17 mouse cellular contexts compared by ENCODE assay signal in genomic region chr7:71530922-71531321, GRCm38 (mm10).
DNase-seq lines count a peak whose midpoint lies in the region; ATAC-seq and TF ChIP-seq lines count a peak whose summit lies in the region.
"Had no signal": no experiment of that assay in that cellular context is flagged by ENCODE, and none has a peak within 500 bp of the region (broad histone marks: within the 10 kb centered on the region; RNA-seq: fewer than 3 reads in every experiment).

No protein-coding gene starts in this region.

- no peak overlapping the region for H3K4me2 ChIP-seq in heart, embryonic 13.5 days
- no peak overlapping the region for H3K4me2 ChIP-seq in kidney, postnatal 0 days (ENCODE audit: low read length)
- H3K4me2 ChIP-seq: liver, embryonic 15.5 days; midbrain, embryonic 15.5 days had no signal

- intact Hi-C loops in heart, postnatal 10 days (cut with DNase I): no loop called here

- no peak for TF ChIP-seq CTCF in kidney, postnatal 0 days (IDR thresholded peaks at IDR 0.05; ENCODE audit: low read depth)

- 79% methylated on average over 4 of the region's 4 CpGs for WGBS in heart, embryonic 13.5 days
- 74% methylated on average over 4 of the region's 4 CpGs for WGBS in kidney, postnatal 0 days

- H3K4me1 ChIP-seq in heart, embryonic 13.5 days: peaks cover 18% of the 10 kb centered on the region
- H3K4me1 ChIP-seq in kidney, postnatal 0 days (replicated peaks; ENCODE audit: insufficient read depth, low read length): 0 out of 2 replicates have a peak, but pooled peaks cover 9% of the 10 kb centered on the region
- H3K4me1 ChIP-seq: liver, embryonic 15.5 days; megakaryocyte, embryonic 14.5 days; midbrain, embryonic 15.5 days had no signal

- peak overlapping the region; percentile 61 for H3K27ac ChIP-seq in heart, embryonic 13.5 days (replicated peaks)
- peak overlapping the region; percentile 81 for H3K27ac ChIP-seq in kidney, postnatal 0 days
- H3K27ac ChIP-seq: left cerebral cortex, adult 2 months; liver, embryonic 15.5 days; midbrain, embryonic 15.5 days; stomach, postnatal 0 days had no signal

- no peaks in the 10 kb centered on the region for H3K36me3 ChIP-seq in heart, embryonic 13.5 days
- H3K36me3 ChIP-seq in kidney, postnatal 0 days (ENCODE audit: insufficient read depth, low read length): no peaks in the 10 kb centered on the region
- H3K36me3 ChIP-seq: liver, embryonic 15.5 days; midbrain, embryonic 15.5 days had no signal

- no peaks in the 10 kb centered on the region for H3K27me3 ChIP-seq in heart, embryonic 13.5 days (replicated peaks)
- no peaks in the 10 kb centered on the region for H3K27me3 ChIP-seq in kidney, postnatal 0 days (ENCODE audit: insufficient read depth, low read length)
- H3K27me3 ChIP-seq: liver, embryonic 15.5 days; megakaryocyte, embryonic 14.5 days; midbrain, embryonic 15.5 days had no signal

- ATAC-seq in heart, embryonic 13.5 days (ENCODE audit: extremely low read depth, insufficient number of reproducible peaks, low FRiP score, low TSS enrichment): no peak
- no peak for ATAC-seq in kidney, postnatal 0 days (replicated peaks; ENCODE audit: low FRiP score, low read depth)
- ATAC-seq: forebrain, postnatal 0 days; hindbrain, embryonic 16.5 days; midbrain, embryonic 15.5 days had no signal

- no peak overlapping the region for H3K4me3 ChIP-seq in heart, embryonic 13.5 days
- H3K4me3 ChIP-seq in kidney, postnatal 0 days (replicated peaks; ENCODE audit: low read depth, low read length): no peak overlapping the region
- H3K4me3 ChIP-seq: left cerebral cortex, adult 2 months; liver, embryonic 15.5 days; megakaryocyte, embryonic 14.5 days; midbrain, embryonic 15.5 days had no signal

- H3K9ac ChIP-seq in heart, embryonic 13.5 days: no peak overlapping the region
- H3K9ac ChIP-seq in kidney, postnatal 0 days (ENCODE audit: low read depth, low read length): no peak overlapping the region
- H3K9ac ChIP-seq: forebrain, postnatal 0 days; liver, embryonic 15.5 days; midbrain, embryonic 15.5 days had no signal

- no peak for DNase-seq in heart, postnatal 10 days
- no peak for DNase-seq in kidney, postnatal 0 days (ENCODE audit: low spot score)
- no peak for DNase-seq in kidney, adult 8-10 months
- DNase-seq in 416B (ENCODE audit: low read depth): peak; percentile 51
- DNase-seq in fibroblast of lung, adult 2 months (ENCODE audit: low read depth): peak; percentile 21
- no peak for DNase-seq in urinary bladder, postnatal 4 days (ENCODE audit: low spot score in 2 of 2)
- DNase-seq: adrenal gland, postnatal 25 days; cerebellum, adult 18-20 months; cerebellum, postnatal 36 days; forebrain, postnatal 0 days had no signal

- no peaks in the 10 kb centered on the region for H3K9me3 ChIP-seq in heart, embryonic 13.5 days
- no peaks in the 10 kb centered on the region for H3K9me3 ChIP-seq in kidney, postnatal 0 days (replicated peaks; ENCODE audit: low read length)
- H3K9me3 ChIP-seq: liver, embryonic 15.5 days; megakaryocyte, embryonic 14.5 days; midbrain, embryonic 15.5 days had no signal

Comparison
In these comparisons a context has a peak if more than half of its experiments do, and no peak if none do; other contexts are left out.
1. DNase-seq: peak in 416B (single experiment) and fibroblast of lung, adult 2 months (single experiment); none in heart, postnatal 10 days (0 of 2), kidney, postnatal 0 days (single experiment), kidney, adult 8-10 months (0 of 2) and urinary bladder, postnatal 4 days (0 of 2).